Mouse (Mus musculus) intestine, embryonic 14.5 days (tissue): Measurements from ENCODE around the gene Podxl2. TPM values are rescaled to one million over a fixed set of nuclear protein-coding genes. Genes with fewer than 3 reads are reported as not detected.

Experiments
- ATAC-seq: fragments of 200-750 bp; cut with Nextera tagmentation; replicated peaks from 2 replicates; pipeline ENCODE4 v1.8.0; 2017; ENCODE audit warnings: low read depth, moderate number of reproducible peaks, moderate TSS enrichment, moderate library complexity; ENCODE audit not compliant: low FRiP score, low TSS enrichment
- DNase-seq: peaks from one replicate; pipeline ENCODE4 v3.0.0-alpha.2; 2018; ENCODE audit warnings: low spot score
- H3K27ac ChIP-seq: fragments of 300-500 bp; sonication (generic); 2 replicates; pipeline ENCODE4 v1.5.1; 2014; ENCODE audit warnings: low read depth, mild to moderate bottlenecking, control low read depth
- H3K27me3 ChIP-seq: fragments of 300-500 bp; sonication (generic); replicated peaks from 2 replicates; pipeline ENCODE4 v1.6.1; 2014; ENCODE audit warnings: low read length, control low read depth; ENCODE audit not compliant: control insufficient read depth, insufficient read depth
- H3K36me3 ChIP-seq: fragments of 300-500 bp; sonication (generic); 2 replicates; pipeline ENCODE4 v1.6.1; 2014; ENCODE audit warnings: low read length, control low read depth; ENCODE audit not compliant: control insufficient read depth, insufficient read depth
- H3K4me1 ChIP-seq: fragments of 300-500 bp; sonication (generic); replicated peaks from 2 replicates; pipeline ENCODE4 v1.6.1; 2014; ENCODE audit warnings: low read length, control low read depth, mixed read lengths; ENCODE audit not compliant: control insufficient read depth, insufficient read depth
- H3K4me2 ChIP-seq: fragments of 300-500 bp; sonication (generic); 2 replicates; pipeline ENCODE4 v1.6.1; 2014; ENCODE audit warnings: low read length
- H3K4me3 ChIP-seq: fragments of 300-500 bp; sonication (generic); 2 replicates; pipeline ENCODE4 v1.5.1; 2014; ENCODE audit warnings: low read depth, low read length, control low read depth, mixed read lengths
- H3K9ac ChIP-seq: fragments of 300-500 bp; sonication (generic); 2 replicates; pipeline ENCODE4 v1.6.1; 2014; ENCODE audit warnings: mild to moderate bottlenecking, low read length
- H3K9me3 ChIP-seq: fragments of 300-500 bp; sonication (generic); 2 replicates; pipeline ENCODE4 v1.6.1; 2016; ENCODE audit warnings: low read length, control low read depth; ENCODE audit not compliant: control insufficient read depth
- whole genome bisulfite sequencing: fragments of 180-500 bp; shearing (Covaris S2); extraction: QIAGEN DNeasy Blood & Tissue Kit; methylation state at CpG from one replicate; pipeline ENCODE4 v1.1.7; 2014; 5-methylcytosine and 5-hydroxymethylcytosine counted together
- polyA plus RNA-seq: library from polyadenylated mRNA; unstranded; fragments of >200 nt; fragmentation: Nextera tagmentation; extraction: Ambion mirVana; gene quantifications from 2 replicates; pipeline ENCODE4 v1.2.1, GENCODE M21; 2014

The Podxl2 gene
- 68.0 and 71.4 TPM in 2 replicates for polyA plus RNA-seq

DNA sequence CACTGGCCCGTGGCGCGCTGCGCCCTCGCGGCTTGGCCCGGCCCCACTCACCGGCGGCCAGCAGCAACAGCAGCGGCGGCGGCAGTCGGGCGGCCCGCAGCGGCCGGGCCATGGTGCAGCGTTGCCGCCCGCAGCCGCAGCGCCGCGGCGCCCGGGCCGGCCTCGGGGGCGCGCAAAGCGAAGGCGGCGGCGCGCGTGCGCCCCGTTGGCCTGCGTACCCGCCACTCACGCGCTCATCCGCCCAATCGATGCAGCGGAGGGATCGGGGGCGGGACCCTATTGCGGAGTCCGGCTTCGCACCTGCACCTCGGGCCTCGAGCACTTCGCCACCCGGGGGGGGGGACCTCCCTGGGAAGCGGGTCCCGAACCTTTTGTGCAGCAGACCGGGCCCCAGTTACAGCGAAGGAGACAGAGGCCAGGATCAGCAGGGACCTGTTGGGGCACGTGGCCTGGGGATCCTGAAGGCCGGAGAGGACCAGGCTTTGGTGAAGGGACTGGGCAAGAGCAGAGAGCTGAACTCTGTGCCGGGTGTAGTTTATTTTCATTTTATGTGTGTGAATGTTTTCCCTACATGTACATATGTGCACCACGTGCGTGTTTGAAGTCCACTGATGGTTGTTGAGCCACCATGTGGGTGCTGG, at the start of gene Podxl2:
TSS of gene Podxl2 (minus strand) at position 177 of the 641 bp plus-strand sequence.
- Histone ChIP-seq H3K4me1 (peaks cover 16% of the 10 kb centered on the region), H3K9me3 (no peaks in the 10 kb centered on the region), H3K4me3 (peak within 1 kb of the TSS; percentile 72), H3K27me3 (0 out of 2 replicates have a peak, but pooled peaks cover 7% of the 10 kb centered on the region), H3K9ac (peak within 1 kb of the TSS; percentile 74), H3K4me2 (peak within 1 kb of the TSS; percentile 96), H3K27ac (peak within 1 kb of the TSS; percentile 33; the same call in 1 of the 2 replicates), H3K36me3 (no peaks in the 10 kb centered on the region)
- ATAC-seq (peak; percentile 75), DNase-seq (peak; percentile 86)
- 6% methylated on average over 44 of the region's 63 CpGs for WGBS

DNA sequence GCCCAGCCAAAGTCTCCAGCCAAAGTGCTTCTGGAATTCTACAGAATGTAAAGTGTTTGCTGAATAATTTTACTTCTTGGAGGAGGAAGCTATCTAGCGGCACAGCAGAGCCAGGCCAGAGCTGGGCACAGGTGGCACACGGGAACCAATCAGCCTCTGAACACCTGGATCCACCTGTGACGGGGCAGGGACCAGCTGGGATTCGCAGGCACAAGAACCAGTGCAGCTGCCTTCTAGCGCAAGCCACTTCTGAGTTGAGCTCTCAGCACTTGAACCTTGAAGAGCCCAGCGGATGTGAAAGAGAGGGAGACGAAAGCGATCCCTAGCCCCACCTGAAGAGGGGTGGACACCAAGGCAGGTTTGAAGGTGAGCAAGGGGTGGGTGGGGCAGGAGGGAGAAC, 44.0 kb upstream of the Podxl2 start:
- Histone ChIP-seq H3K4me2 (no peak overlapping the region), H3K27me3 (no peaks in the 10 kb centered on the region), H3K4me3 (no peak overlapping the region), H3K9me3 (no peaks in the 10 kb centered on the region), H3K4me1 (no peaks in the 10 kb centered on the region), H3K27ac (no peak overlapping the region), H3K9ac (no peak overlapping the region), H3K36me3 (no peaks in the 10 kb centered on the region)
- ATAC-seq = no peak
- no peak for DNase-seq
- 77% methylated on average over 8 of the region's 8 CpGs for WGBS

DNA sequence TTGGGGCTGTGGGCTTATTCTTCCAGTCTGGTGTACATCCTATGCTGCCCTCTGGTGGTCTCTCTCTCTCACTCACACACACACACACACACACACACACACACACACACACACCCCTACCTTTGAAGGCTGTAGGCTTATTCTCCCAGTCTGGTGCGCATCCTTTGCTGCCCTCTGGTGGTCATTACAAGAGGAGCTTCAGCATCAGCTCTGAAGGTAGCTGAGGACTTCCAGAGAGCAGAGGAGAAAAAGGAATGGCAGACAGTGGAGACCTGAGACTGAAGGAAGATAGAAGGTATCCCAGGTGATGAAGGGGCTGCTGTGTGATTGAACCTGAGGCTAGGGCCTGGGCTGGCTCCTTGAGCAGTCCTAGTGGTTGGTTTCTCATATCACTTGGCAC, 41.3 kb upstream of the Podxl2 start:
- Histone ChIP-seq H3K36me3 (peaks cover 13% of the 10 kb centered on the region; the same call in 1 of the 2 replicates), H3K9me3 (no peaks in the 10 kb centered on the region), H3K27me3 (no peaks in the 10 kb centered on the region), H3K4me2 (no peak overlapping the region), H3K27ac (no peak overlapping the region), H3K4me1 (no peaks in the 10 kb centered on the region), H3K9ac (no peak overlapping the region), H3K4me3 (no peak overlapping the region)
- ATAC-seq (no peak), DNase-seq (no peak)
- WGBS = 70% methylated on average over 1 of the region's 1 CpGs

DNA sequence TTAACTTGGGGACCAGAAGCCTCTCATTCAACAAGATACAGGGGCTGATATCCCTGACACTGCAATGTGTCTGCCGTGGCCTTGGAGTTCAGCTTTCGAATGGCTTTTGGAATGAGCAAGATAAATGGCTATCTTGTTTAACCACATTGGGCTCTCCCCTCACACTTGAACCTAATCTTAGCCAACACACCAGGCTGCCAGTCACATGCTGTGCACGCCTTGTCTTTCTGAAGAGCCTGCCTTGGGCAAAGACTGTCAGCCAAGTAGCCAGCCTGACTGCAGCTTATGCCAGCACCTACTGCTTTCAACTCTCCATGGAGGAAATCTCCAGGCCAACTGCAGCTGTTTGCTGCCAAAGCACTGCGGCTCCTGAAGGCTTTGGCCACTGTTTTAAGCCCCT, 40.7 kb upstream of the Podxl2 start:
- H3K4me3 ChIP-seq = no peak overlapping the region
- no peak overlapping the region for H3K27ac ChIP-seq
- ATAC-seq (no peak), DNase-seq (no peak)
- no peak overlapping the region for H3K9ac ChIP-seq
- H3K36me3 ChIP-seq = peaks cover 19% of the 10 kb centered on the region
- no peaks in the 10 kb centered on the region for H3K4me1 ChIP-seq
- no peaks in the 10 kb centered on the region for H3K27me3 ChIP-seq
- WGBS = 77% methylated on average over 4 of the region's 4 CpGs
- no peaks in the 10 kb centered on the region for H3K9me3 ChIP-seq
- no peak overlapping the region for H3K4me2 ChIP-seq

DNA sequence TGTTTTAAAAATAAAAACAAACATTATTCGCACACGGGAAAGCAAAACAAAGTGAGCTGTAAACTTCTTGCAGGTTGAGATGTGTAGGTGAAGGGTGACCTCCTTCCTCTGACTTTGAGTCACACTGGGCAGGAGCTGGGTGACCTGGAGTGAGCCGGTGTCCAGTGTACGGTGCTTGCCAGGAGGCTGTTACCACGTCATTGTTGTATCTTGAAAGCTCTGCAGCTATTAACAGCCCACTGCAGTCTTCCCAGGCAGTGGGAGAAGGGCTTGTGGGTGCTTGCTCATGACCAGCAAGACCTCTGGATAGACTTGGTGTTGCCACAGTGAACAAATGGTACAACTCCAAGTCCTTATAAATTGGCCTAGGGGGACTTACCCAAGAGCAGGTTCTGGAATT, 40.0 kb upstream of the Podxl2 start:
- Histone ChIP-seq H3K9ac (no peak overlapping the region), H3K9me3 (no peaks in the 10 kb centered on the region), H3K27me3 (no peaks in the 10 kb centered on the region), H3K4me1 (no peaks in the 10 kb centered on the region), H3K36me3 (peaks cover 26% of the 10 kb centered on the region), H3K27ac (no peak overlapping the region), H3K4me3 (no peak overlapping the region), H3K4me2 (no peak overlapping the region)
- DNase-seq = no peak
- ATAC-seq = no peak
- WGBS = 80% methylated on average over 5 of the region's 5 CpGs

DNA sequence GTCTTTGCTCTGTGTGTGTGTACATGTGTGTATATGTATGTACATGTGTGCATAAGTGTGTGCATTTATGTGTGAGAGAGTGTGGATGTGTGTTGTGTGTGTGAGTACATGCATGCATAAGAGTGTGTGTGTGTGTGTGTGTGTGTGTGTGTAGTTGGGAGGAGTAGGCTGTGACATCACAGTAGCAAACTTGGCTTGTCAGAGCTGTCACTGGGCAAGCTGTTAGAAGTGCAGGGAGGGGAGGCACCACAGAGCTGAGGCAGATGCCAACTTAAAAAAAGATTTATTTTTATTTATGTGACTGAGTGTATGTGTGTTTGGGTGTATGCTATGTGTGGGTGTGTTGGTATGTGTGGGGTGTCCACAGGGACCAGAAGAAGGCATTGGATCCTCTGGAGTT, 38.6 kb upstream of the Podxl2 start:
- Histone ChIP-seq H3K27ac (no peak overlapping the region), H3K9ac (no peak overlapping the region), H3K4me2 (no peak overlapping the region), H3K4me3 (no peak overlapping the region), H3K4me1 (no peaks in the 10 kb centered on the region), H3K27me3 (no peaks in the 10 kb centered on the region), H3K36me3 (peaks cover 37% of the 10 kb centered on the region), H3K9me3 (no peaks in the 10 kb centered on the region)
- ATAC-seq (no peak), DNase-seq (no peak)

DNA sequence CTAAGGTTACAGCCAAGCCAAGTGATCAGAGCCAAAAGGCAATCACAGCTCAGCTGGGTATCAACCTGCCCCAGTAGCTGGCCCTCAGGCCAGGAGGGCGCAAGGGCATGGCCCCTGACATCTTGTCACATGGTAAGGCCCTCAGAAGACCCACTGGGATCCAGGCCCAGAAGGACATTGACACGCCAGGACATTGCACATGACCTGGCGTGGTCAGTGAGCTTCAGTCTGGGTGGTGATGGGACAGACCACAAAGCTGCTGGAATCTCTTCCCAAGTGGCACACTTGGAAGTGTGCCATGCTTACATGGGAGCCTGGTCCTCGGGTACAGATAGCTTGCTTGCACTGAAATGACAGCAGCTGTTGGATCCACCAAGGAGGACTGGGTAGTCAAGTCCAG, 38.2 kb upstream of the Podxl2 start:
- DNase-seq = no peak

DNA sequence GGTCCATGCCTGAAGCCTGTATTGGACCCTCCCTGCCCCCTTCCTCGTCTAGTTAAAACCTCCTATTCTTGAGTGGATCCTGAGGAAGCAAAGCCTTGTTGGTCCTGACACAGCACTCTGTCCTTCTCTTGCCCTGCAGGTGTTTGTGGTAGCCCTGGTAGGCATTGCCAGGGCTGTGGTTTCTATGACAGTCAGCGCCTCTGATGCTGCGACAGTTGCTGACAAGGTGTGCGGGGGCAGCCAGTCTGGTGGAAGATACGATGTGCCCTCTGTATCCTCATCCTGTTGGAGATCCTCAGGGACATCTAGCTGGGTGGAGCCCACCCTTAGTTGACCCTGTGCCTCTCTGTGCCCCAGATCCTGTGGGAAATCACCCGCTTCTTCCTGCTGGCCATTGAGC, 34.3 kb upstream of the Podxl2 start:
- Histone ChIP-seq H3K4me3 (no peak overlapping the region), H3K4me1 (0 out of 2 replicates have a peak, but pooled peaks cover 2% of the 10 kb centered on the region), H3K4me2 (no peak overlapping the region), H3K36me3 (peaks cover 48% of the 10 kb centered on the region), H3K27ac (no peak overlapping the region), H3K9me3 (no peaks in the 10 kb centered on the region), H3K9ac (no peak overlapping the region), H3K27me3 (no peaks in the 10 kb centered on the region)
- DNase-seq (no peak), ATAC-seq (no peak)
- 85% methylated on average over 6 of the region's 6 CpGs for WGBS

More for the DNA sequence above, 38.2 kb upstream of the Podxl2 start:
- Histone ChIP-seq H3K9ac (no peak overlapping the region), H3K9me3 (no peaks in the 10 kb centered on the region), H3K36me3 (peaks cover 41% of the 10 kb centered on the region), H3K27me3 (no peaks in the 10 kb centered on the region), H3K4me3 (no peak overlapping the region), H3K4me1 (no peaks in the 10 kb centered on the region), H3K4me2 (no peak overlapping the region), H3K27ac (no peak overlapping the region)
- WGBS = 90% methylated on average over 4 of the region's 4 CpGs
- ATAC-seq = no peak
